Mouse (Mus musculus): ENCODE measurements around the gene Pth1r. TPM values are rescaled to one million over a fixed set of nuclear protein-coding genes. Genes with fewer than 3 reads are reported as not detected.

The Pth1r gene
- polyA plus RNA-seq (2014; fragmentation: Nextera tagmentation; extraction: Ambion mirVana) = 33.7 and 36.2 TPM in 2 replicates

- no peak for DNase-seq (ENCODE audit: low spot score)
- 66% methylated on average over 7 of the region's 7 CpGs for WGBS
- no peak within 1 kb of the TSS for H3K9ac ChIP-seq (ENCODE audit: low read length)
- H3K4me1 ChIP-seq (ENCODE audit: control insufficient read depth, insufficient read depth, low read length) = peaks cover 20% of the 10 kb centered on the region
- H3K4me2 ChIP-seq (ENCODE audit: low read depth) = no peak within 1 kb of the TSS
- H3K36me3 ChIP-seq (ENCODE audit: control insufficient read depth, insufficient read depth, low read length) = no peaks in the 10 kb centered on the region
- no peak within 1 kb of the TSS for H3K4me3 ChIP-seq (ENCODE audit: low read depth, low read length)
- H3K27ac ChIP-seq (ENCODE audit: low read depth, low read length) = no peak within 1 kb of the TSS
- ATAC-seq (ENCODE audit: insufficient read depth, low FRiP score, low TSS enrichment) = no peak
- no peaks in the 10 kb centered on the region for H3K9me3 ChIP-seq (ENCODE audit: control insufficient read depth, low read length)
- H3K27me3 ChIP-seq (ENCODE audit: control insufficient read depth, insufficient read depth, low read length) = no peaks in the 10 kb centered on the region
Observed at GRCm38 (mm10) chr9:110746961-110747360, at the start of gene Pth1r. Gene Pth1r, minus strand, starts transcription at chr9:110747145.

DNA sequence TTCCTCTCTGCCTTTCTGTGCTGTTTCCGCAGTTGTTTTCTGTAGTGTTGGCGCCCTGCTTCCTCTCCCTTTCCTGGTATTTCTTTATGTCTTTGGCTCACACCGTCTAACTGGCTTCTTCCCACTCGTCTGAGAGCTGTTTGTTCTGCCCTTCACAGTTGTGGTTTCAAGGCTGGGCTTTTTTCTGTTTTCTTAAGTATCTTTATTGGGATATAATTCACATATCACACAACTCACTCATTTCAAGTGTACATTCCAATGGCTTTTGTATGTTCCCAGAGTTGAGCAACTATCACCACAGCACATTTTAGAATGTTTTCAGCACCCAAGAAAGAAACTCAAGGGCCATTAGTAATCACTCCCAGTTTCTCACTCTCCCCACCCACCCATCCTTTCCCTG lies 43.5 kb upstream of the Pth1r start:
- 74% methylated on average over 4 of the region's 4 CpGs for WGBS

DNA sequence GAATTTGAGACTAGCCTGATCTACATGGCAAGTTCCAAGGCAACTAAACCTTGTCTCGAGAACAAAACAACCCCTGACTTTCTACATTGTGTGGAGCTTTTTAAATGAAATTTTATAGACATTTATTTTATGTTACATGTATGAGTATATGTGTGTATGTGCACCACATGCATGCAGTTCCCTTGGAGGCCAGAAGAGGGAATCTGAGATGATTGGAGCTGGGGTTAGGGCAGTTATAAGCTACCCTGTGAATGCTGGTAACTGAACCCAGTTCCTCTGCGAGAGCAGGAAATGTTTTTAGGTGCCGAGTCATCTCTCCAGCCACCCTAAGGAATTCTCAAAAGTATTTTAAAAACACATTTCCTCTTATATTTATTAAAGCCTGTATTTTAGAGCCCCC lies 41.2 kb upstream of the Pth1r start:
- H3K27me3 ChIP-seq (ENCODE audit: control insufficient read depth, insufficient read depth, low read length) = no peaks in the 10 kb centered on the region
- no peak overlapping the region for H3K4me3 ChIP-seq (ENCODE audit: low read depth, low read length)
- H3K4me2 ChIP-seq (ENCODE audit: low read depth) = no peak overlapping the region
- H3K4me1 ChIP-seq (ENCODE audit: control insufficient read depth, insufficient read depth, low read length) = no peaks in the 10 kb centered on the region
- no peak overlapping the region for H3K27ac ChIP-seq (ENCODE audit: low read depth, low read length)
- no peaks in the 10 kb centered on the region for H3K36me3 ChIP-seq (ENCODE audit: control insufficient read depth, insufficient read depth, low read length)
- ATAC-seq (ENCODE audit: insufficient read depth, low FRiP score, low TSS enrichment) (no peak), DNase-seq (ENCODE audit: low spot score) (no peak)
- no peaks in the 10 kb centered on the region for H3K9me3 ChIP-seq (ENCODE audit: control insufficient read depth, low read length)
- no peak overlapping the region for H3K9ac ChIP-seq (ENCODE audit: low read length)
- 91% methylated on average over 3 of the region's 3 CpGs for WGBS

More for the DNA sequence above, 43.5 kb upstream of the Pth1r start:
- H3K36me3 ChIP-seq (ENCODE audit: control insufficient read depth, insufficient read depth, low read length) = no peaks in the 10 kb centered on the region
- no peak overlapping the region for H3K27ac ChIP-seq (ENCODE audit: low read depth, low read length)
- ATAC-seq (ENCODE audit: insufficient read depth, low FRiP score, low TSS enrichment) (no peak), DNase-seq (ENCODE audit: low spot score) (no peak)
- no peaks in the 10 kb centered on the region for H3K9me3 ChIP-seq (ENCODE audit: control insufficient read depth, low read length)
- H3K27me3 ChIP-seq (ENCODE audit: control insufficient read depth, insufficient read depth, low read length) = no peaks in the 10 kb centered on the region
- H3K4me3 ChIP-seq (ENCODE audit: low read depth, low read length) = no peak overlapping the region
- no peaks in the 10 kb centered on the region for H3K4me1 ChIP-seq (ENCODE audit: control insufficient read depth, insufficient read depth, low read length)
- H3K9ac ChIP-seq (ENCODE audit: low read length) = no peak overlapping the region
- no peak overlapping the region for H3K4me2 ChIP-seq (ENCODE audit: low read depth)

DNA sequence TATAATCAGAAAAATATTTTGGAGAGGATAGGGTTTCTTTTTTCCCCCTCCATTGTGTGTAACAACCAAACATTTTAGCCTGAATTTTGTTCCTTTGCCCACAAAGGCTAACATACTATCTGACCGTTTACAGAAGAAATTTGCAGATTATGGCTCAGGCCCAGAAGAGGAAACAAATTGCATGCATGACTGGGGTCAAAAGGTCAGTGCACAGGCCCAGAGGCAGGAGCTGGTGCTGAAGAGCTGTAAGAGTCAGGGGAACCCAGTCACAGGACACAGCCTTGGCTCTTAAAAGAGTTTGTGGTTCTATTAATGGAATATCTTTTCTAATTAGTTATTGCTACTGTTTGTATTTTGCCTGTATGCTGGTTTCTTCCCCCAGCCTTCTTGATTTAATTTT lies 36.7 kb upstream of the Pth1r start:
- no peaks in the 10 kb centered on the region for H3K36me3 ChIP-seq (ENCODE audit: control insufficient read depth, insufficient read depth, low read length)
- no peak for DNase-seq (ENCODE audit: low spot score)
- H3K27me3 ChIP-seq (ENCODE audit: control insufficient read depth, insufficient read depth, low read length) = 0 out of 2 replicates have a peak, but pooled peaks cover 2% of the 10 kb centered on the region
- H3K27ac ChIP-seq (ENCODE audit: low read depth, low read length) = no peak overlapping the region
- H3K4me3 ChIP-seq (ENCODE audit: low read depth, low read length) = no peak overlapping the region
- H3K4me1 ChIP-seq (ENCODE audit: control insufficient read depth, insufficient read depth, low read length) = no peaks in the 10 kb centered on the region
- WGBS = 21% methylated on average over 1 of the region's 1 CpGs
- H3K4me2 ChIP-seq (ENCODE audit: low read depth) = no peak overlapping the region
- no peak for ATAC-seq (ENCODE audit: insufficient read depth, low FRiP score, low TSS enrichment)
- H3K9ac ChIP-seq (ENCODE audit: low read length) = no peak overlapping the region
- no peaks in the 10 kb centered on the region for H3K9me3 ChIP-seq (ENCODE audit: control insufficient read depth, low read length)

DNA sequence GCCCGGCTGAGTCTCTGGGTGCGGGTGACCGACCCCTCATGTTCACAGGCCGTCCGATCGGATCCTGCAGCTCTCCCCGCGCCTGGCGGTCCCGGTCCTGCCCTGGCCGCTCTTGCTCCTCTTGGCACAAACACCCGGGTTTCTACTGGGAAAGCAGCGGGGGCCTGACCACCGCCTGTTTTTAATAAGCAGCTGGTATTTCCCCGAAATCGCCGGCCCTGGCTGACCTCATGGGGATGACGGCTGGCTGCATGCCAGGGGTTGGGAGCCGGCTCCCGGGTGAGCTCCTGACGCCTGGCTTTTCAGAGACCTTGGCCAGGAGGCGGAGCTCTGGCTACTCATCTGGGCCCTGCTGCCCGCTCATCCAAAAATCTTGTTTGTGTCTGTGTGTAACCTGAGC lies 34.8 kb upstream of the Pth1r start:
- Histone ChIP-seq H3K4me3 (ENCODE audit: low read depth, low read length) (peak overlapping the region; percentile 44), H3K4me2 (ENCODE audit: low read depth) (peak overlapping the region; percentile 80), H3K27me3 (ENCODE audit: control insufficient read depth, insufficient read depth, low read length) (0 out of 2 replicates have a peak, but pooled peaks cover 2% of the 10 kb centered on the region), H3K27ac (ENCODE audit: low read depth, low read length) (no peak overlapping the region), H3K36me3 (ENCODE audit: control insufficient read depth, insufficient read depth, low read length) (no peaks in the 10 kb centered on the region), H3K9ac (ENCODE audit: low read length) (peak overlapping the region; percentile 70), H3K4me1 (ENCODE audit: control insufficient read depth, insufficient read depth, low read length) (no peaks in the 10 kb centered on the region), H3K9me3 (ENCODE audit: control insufficient read depth, low read length) (no peaks in the 10 kb centered on the region)
- 1% methylated on average over 23 of the region's 23 CpGs for WGBS
- DNase-seq (ENCODE audit: low spot score) (peak; percentile 79), ATAC-seq (ENCODE audit: insufficient read depth, low FRiP score, low TSS enrichment) (peak; percentile 77)

DNA sequence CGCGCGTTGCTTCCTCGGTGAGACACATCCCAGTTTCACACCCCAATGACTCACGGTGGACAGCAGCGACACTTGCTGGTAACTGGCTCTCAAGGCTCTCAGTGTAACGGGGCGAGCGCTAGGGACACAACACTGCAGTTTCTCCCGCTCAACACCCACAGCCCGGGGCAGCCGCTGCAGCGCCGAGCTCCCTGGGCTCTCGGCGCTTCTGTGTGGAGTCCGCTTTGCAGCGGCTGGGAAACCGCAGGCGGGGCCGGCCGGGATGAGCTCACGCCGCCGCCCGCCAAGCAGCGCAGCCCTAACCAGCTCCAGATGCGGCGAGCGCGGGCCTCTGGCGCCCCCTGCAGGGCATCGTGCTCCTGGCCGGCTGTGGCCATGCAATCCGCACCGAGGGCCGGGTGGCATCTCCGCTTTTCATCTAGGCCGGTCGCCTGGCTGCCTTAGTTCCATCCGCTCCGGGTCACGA lies 34.3 kb upstream of the Pth1r start:
- DNase-seq (ENCODE audit: low spot score) (peak; percentile 96), ATAC-seq (ENCODE audit: insufficient read depth, low FRiP score, low TSS enrichment) (peak; percentile 93)
- Histone ChIP-seq H3K4me2 (ENCODE audit: low read depth) (peak overlapping the region; percentile 80), H3K9ac (ENCODE audit: low read length) (peak overlapping the region; percentile 70), H3K36me3 (ENCODE audit: control insufficient read depth, insufficient read depth, low read length) (no peaks in the 10 kb centered on the region), H3K27me3 (ENCODE audit: control insufficient read depth, insufficient read depth, low read length) (0 out of 2 replicates have a peak, but pooled peaks cover 2% of the 10 kb centered on the region), H3K4me3 (ENCODE audit: low read depth, low read length) (peak overlapping the region; percentile 44), H3K9me3 (ENCODE audit: control insufficient read depth, low read length) (no peaks in the 10 kb centered on the region), H3K27ac (ENCODE audit: low read depth, low read length) (no peak overlapping the region), H3K4me1 (ENCODE audit: control insufficient read depth, insufficient read depth, low read length) (no peaks in the 10 kb centered on the region)
- WGBS = under 1% methylated on average over 43 of the region's 43 CpGs

- Histone ChIP-seq H3K36me3 (ENCODE audit: control insufficient read depth, insufficient read depth, low read length) (no peaks in the 10 kb centered on the region), H3K4me3 (ENCODE audit: low read depth, low read length) (no peak overlapping the region), H3K27ac (ENCODE audit: low read depth, low read length) (no peak overlapping the region), H3K4me2 (ENCODE audit: low read depth) (no peak overlapping the region), H3K4me1 (ENCODE audit: control insufficient read depth, insufficient read depth, low read length) (no peaks in the 10 kb centered on the region), H3K27me3 (ENCODE audit: control insufficient read depth, insufficient read depth, low read length) (0 out of 2 replicates have a peak, but pooled peaks cover 2% of the 10 kb centered on the region), H3K9me3 (ENCODE audit: control insufficient read depth, low read length) (no peaks in the 10 kb centered on the region), H3K9ac (ENCODE audit: low read length) (no peak overlapping the region)
- DNase-seq (ENCODE audit: low spot score) (no peak), ATAC-seq (ENCODE audit: insufficient read depth, low FRiP score, low TSS enrichment) (no peak)
- 60% methylated on average over 5 of the region's 5 CpGs for WGBS
Observed at GRCm38 (mm10) chr9:110779242-110779913, 32.4 kb upstream of the Pth1r start.

- no peak for ATAC-seq (ENCODE audit: insufficient read depth, low FRiP score, low TSS enrichment)
- 79% methylated on average over 7 of the region's 7 CpGs for WGBS
Observed at GRCm38 (mm10) chr9:110778559-110778958, 31.6 kb upstream of the Pth1r start.

DNA sequence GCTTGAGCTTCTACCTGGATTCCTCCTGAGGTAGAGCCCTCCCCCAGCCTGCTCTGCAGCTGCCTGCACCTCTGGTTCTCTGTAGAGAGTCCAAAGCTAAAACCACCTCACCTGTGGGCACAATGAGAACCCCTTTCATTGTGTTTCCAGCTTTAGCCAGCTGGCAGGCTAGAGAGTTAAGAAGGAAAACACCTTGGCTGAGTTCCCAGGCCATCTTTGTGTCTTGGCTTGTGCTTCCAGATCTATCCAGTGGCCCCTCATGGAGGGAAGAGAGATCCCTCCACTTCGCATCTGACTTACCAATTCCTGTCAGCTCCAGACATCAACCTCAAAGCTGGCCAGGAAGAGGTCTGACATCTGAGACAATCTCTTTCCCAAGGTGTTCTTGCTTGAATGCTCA lies 31.2 kb upstream of the Pth1r start:
- 92% methylated on average over 1 of the region's 1 CpGs for WGBS
- ATAC-seq (ENCODE audit: insufficient read depth, low FRiP score, low TSS enrichment) = no peak
- H3K36me3 ChIP-seq (ENCODE audit: control insufficient read depth, insufficient read depth, low read length) = no peaks in the 10 kb centered on the region

More at GRCm38 (mm10) chr9:110778559-110778958, 31.6 kb upstream of the Pth1r start:
- no peaks in the 10 kb centered on the region for H3K4me1 ChIP-seq (ENCODE audit: control insufficient read depth, insufficient read depth, low read length)
- H3K27ac ChIP-seq (ENCODE audit: low read depth, low read length) = no peak overlapping the region
- no peak for DNase-seq (ENCODE audit: low spot score)
- H3K9ac ChIP-seq (ENCODE audit: low read length) = no peak overlapping the region
- H3K4me2 ChIP-seq (ENCODE audit: low read depth) = no peak overlapping the region
- H3K4me3 ChIP-seq (ENCODE audit: low read depth, low read length) = no peak overlapping the region
- H3K9me3 ChIP-seq (ENCODE audit: control insufficient read depth, low read length) = no peaks in the 10 kb centered on the region
- H3K27me3 ChIP-seq (ENCODE audit: control insufficient read depth, insufficient read depth, low read length) = 0 out of 2 replicates have a peak, but pooled peaks cover 2% of the 10 kb centered on the region
- no peaks in the 10 kb centered on the region for H3K36me3 ChIP-seq (ENCODE audit: control insufficient read depth, insufficient read depth, low read length)

More for the DNA sequence above, 31.2 kb upstream of the Pth1r start:
- 0 out of 2 replicates have a peak, but pooled peaks cover 2% of the 10 kb centered on the region for H3K27me3 ChIP-seq (ENCODE audit: control insufficient read depth, insufficient read depth, low read length)
- no peaks in the 10 kb centered on the region for H3K4me1 ChIP-seq (ENCODE audit: control insufficient read depth, insufficient read depth, low read length)
- no peak for DNase-seq (ENCODE audit: low spot score)
- H3K27ac ChIP-seq (ENCODE audit: low read depth, low read length) = no peak overlapping the region
- no peak overlapping the region for H3K4me2 ChIP-seq (ENCODE audit: low read depth)
- no peak overlapping the region for H3K9ac ChIP-seq (ENCODE audit: low read length)
- H3K4me3 ChIP-seq (ENCODE audit: low read depth, low read length) = no peak overlapping the region
- no peaks in the 10 kb centered on the region for H3K9me3 ChIP-seq (ENCODE audit: control insufficient read depth, low read length)

Data from neural tube, embryonic 11.5 days (tissue).